In genomic region chr2:102745259-102745906, GRCm38 (mm10) we compare ENCODE assay signal across 9 mouse cellular contexts.
DNase-seq lines count a peak whose midpoint lies in the region; ATAC-seq and TF ChIP-seq lines count a peak whose summit lies in the region.
"Had no signal": no experiment of that assay in that cellular context is flagged by ENCODE, and none has a peak within 500 bp of the region (broad histone marks: within the 10 kb centered on the region; RNA-seq: fewer than 3 reads in every experiment).

No protein-coding gene starts in this region.

- H3K4me1 ChIP-seq in forebrain, embryonic 14.5 days (ENCODE audit: control insufficient read depth, insufficient read depth, low read length): peaks cover 17% of the 10 kb centered on the region
- H3K4me1 ChIP-seq in hindbrain, embryonic 14.5 days (replicated peaks; ENCODE audit: control insufficient read depth, insufficient read depth, low read length): peaks cover 8% of the 10 kb centered on the region
- peaks cover 18% of the 10 kb centered on the region for H3K4me1 ChIP-seq in liver, embryonic 15.5 days (replicated peaks)

- peak overlapping the region; percentile 33 for H3K4me2 ChIP-seq in forebrain, embryonic 14.5 days (ENCODE audit: low read length)
- H3K4me2 ChIP-seq in hindbrain, embryonic 14.5 days (replicated peaks): peak overlapping the region; percentile 27; the same call in 1 of the 2 replicates
- peak overlapping the region; percentile 53 for H3K4me2 ChIP-seq in liver, embryonic 15.5 days
- H3K4me2 ChIP-seq in myocyte (ENCODE audit: low read depth): no peak overlapping the region
- H3K4me2 ChIP-seq: limb, embryonic 15.5 days had no signal

- no peak overlapping the region for H3ac ChIP-seq in myocyte (ENCODE audit: control insufficient read depth, insufficient read length)

- no peaks in the 10 kb centered on the region for H3K27me3 ChIP-seq in forebrain, embryonic 14.5 days (replicated peaks; ENCODE audit: control insufficient read depth, insufficient read depth, low read length)
- H3K27me3 ChIP-seq in hindbrain, embryonic 14.5 days (ENCODE audit: control insufficient read depth, insufficient read depth, low read length): no peaks in the 10 kb centered on the region
- H3K27me3 ChIP-seq in liver, embryonic 15.5 days: no peaks in the 10 kb centered on the region
- H3K27me3 ChIP-seq in myocyte (ENCODE audit: control insufficient read depth, insufficient read depth, insufficient read length): peaks cover 13% of the 10 kb centered on the region
- H3K27me3 ChIP-seq: limb, embryonic 15.5 days had no signal

- H3K4me3 ChIP-seq in forebrain, embryonic 14.5 days (ENCODE audit: low read depth, low read length): no peak overlapping the region
- no peak overlapping the region for H3K4me3 ChIP-seq in hindbrain, embryonic 14.5 days (replicated peaks; ENCODE audit: low read length)
- H3K4me3 ChIP-seq in liver, embryonic 15.5 days (replicated peaks): peak overlapping the region; percentile 14; the same call in 1 of the 2 replicates
- H3K4me3 ChIP-seq in myocyte: no peak overlapping the region
- H3K4me3 ChIP-seq: limb, embryonic 15.5 days had no signal

- peak overlapping the region; percentile 39; the same call in 1 of the 2 replicates for H3K27ac ChIP-seq in forebrain, embryonic 14.5 days (ENCODE audit: low read depth, low read length)
- H3K27ac ChIP-seq in hindbrain, embryonic 14.5 days: peak overlapping the region; percentile 50; the same call in 1 of the 2 replicates
- peak overlapping the region; percentile 34 for H3K27ac ChIP-seq in liver, embryonic 15.5 days (replicated peaks)
- H3K27ac ChIP-seq: limb, embryonic 15.5 days had no signal

- H3K9me3 ChIP-seq in forebrain, embryonic 14.5 days (replicated peaks; ENCODE audit: control insufficient read depth, low read length): no peaks in the 10 kb centered on the region
- H3K9me3 ChIP-seq in hindbrain, embryonic 14.5 days (ENCODE audit: control insufficient read depth, low read length): no peaks in the 10 kb centered on the region
- no peaks in the 10 kb centered on the region for H3K9me3 ChIP-seq in liver, embryonic 15.5 days (replicated peaks)
- H3K9me3 ChIP-seq: limb, embryonic 15.5 days had no signal

- no peak for TF ChIP-seq POLR2A in myocyte (IDR thresholded peaks at IDR 0.05; ENCODE audit: insufficient read length, low read depth)

- H3K9ac ChIP-seq in forebrain, embryonic 14.5 days (ENCODE audit: low read length): no peak overlapping the region
- no peak overlapping the region for H3K9ac ChIP-seq in hindbrain, embryonic 14.5 days
- H3K9ac ChIP-seq in liver, embryonic 15.5 days: no peak overlapping the region
- H3K9ac ChIP-seq: limb, embryonic 15.5 days had no signal

- H3K36me3 ChIP-seq in forebrain, embryonic 14.5 days (ENCODE audit: control insufficient read depth, insufficient read depth, low read length): no peaks in the 10 kb centered on the region
- H3K36me3 ChIP-seq in hindbrain, embryonic 14.5 days (replicated peaks; ENCODE audit: control insufficient read depth, insufficient read depth): peaks cover 13% of the 10 kb centered on the region; the same call in 1 of the 2 replicates
- H3K36me3 ChIP-seq in liver, embryonic 15.5 days (replicated peaks): no peaks in the 10 kb centered on the region
- H3K36me3 ChIP-seq in myocyte (ENCODE audit: control insufficient read depth, insufficient read depth): no peaks in the 10 kb centered on the region
- H3K36me3 ChIP-seq: limb, embryonic 15.5 days had no signal

- 2% methylated on average over 7 of the region's 7 CpGs for WGBS in forebrain, embryonic 14.5 days
- 13% methylated on average over 7 of the region's 7 CpGs for WGBS in hindbrain, embryonic 14.5 days
- 7% methylated on average over 7 of the region's 7 CpGs for WGBS in liver, embryonic 15.5 days (ENCODE audit: insufficient replicate concordance)

- ATAC-seq in forebrain, embryonic 14.5 days: peak; percentile 94
- ATAC-seq in hindbrain, embryonic 14.5 days (ENCODE audit: low FRiP score): peak; percentile 94
- peak; percentile 90 for ATAC-seq in liver, embryonic 15.5 days (ENCODE audit: insufficient read depth)

- no peaks in the 10 kb centered on the region for H3K79me2 ChIP-seq in myocyte (ENCODE audit: control insufficient read depth, insufficient read depth)

- DNase-seq in cerebellum, postnatal 10 days: peak; percentile 64 to 72
- DNase-seq in cerebellum, adult 11 months: no peak
- DNase-seq in adipocyte (ENCODE audit: low spot score): peak; percentile 78
- DNase-seq in forebrain, embryonic 14.5 days (ENCODE audit: low spot score): peak; percentile 93
- DNase-seq in hindbrain, embryonic 14.5 days (ENCODE audit: low spot score): peak; percentile 69
- no peak for DNase-seq in thymus, postnatal 25 days

TF ChIP-seq in myocyte, 11 proteins besides CTCF, POLR2A, EP300 and RAD21:
- TF ChIP-seq CEBPB (IDR thresholded peaks at IDR 0.05; ENCODE audit: insufficient read depth, poor library complexity, severe bottlenecking) (no peak), USF1 (IDR thresholded peaks at IDR 0.05; ENCODE audit: low read depth) (peak; percentile 7)

Comparison
In these comparisons a context has a peak if more than half of its experiments do, and no peak if none do; other contexts are left out.
1. DNase-seq: peak in cerebellum, postnatal 10 days (2 of 2), adipocyte (single experiment), forebrain, embryonic 14.5 days (single experiment) and hindbrain, embryonic 14.5 days (single experiment); none in cerebellum, adult 11 months (single experiment) and thymus, postnatal 25 days (single experiment).
2. Peak in every context shown above with its lines, with median percentiles within 50 percentile points of each other: ATAC-seq and H3K27ac ChIP-seq.